Mouse (Mus musculus) intestine, postnatal 0 days (tissue): ENCODE results near the gene Casc3. TPM values are rescaled to one million over a fixed set of nuclear protein-coding genes. Genes with fewer than 3 reads are reported as not detected.

Experiments
- ATAC-seq: fragments of 200-750 bp; cut with Nextera tagmentation; 2 replicates; pipeline ENCODE4 v1.8.0; 2017; ENCODE audit warnings: mild to moderate bottlenecking, moderate TSS enrichment, moderate library complexity
- H3K27ac ChIP-seq: fragments of 300-500 bp; sonication (generic); 2 replicates; pipeline ENCODE4 v1.5.1; 2014; ENCODE audit warnings: mild to moderate bottlenecking, low read depth, low read length, moderate library complexity
- H3K27me3 ChIP-seq: fragments of 300-500 bp; sonication (generic); replicated peaks from 2 replicates; pipeline ENCODE4 v1.6.1; 2014; ENCODE audit warnings: low read length, mixed read lengths; ENCODE audit not compliant: control insufficient read depth, insufficient read depth
- H3K36me3 ChIP-seq: fragments of 300-500 bp; sonication (generic); 2 replicates; pipeline ENCODE4 v1.6.1; 2014; ENCODE audit warnings: mild to moderate bottlenecking, moderate library complexity; ENCODE audit not compliant: control insufficient read depth, insufficient read depth
- H3K4me1 ChIP-seq: fragments of 300-500 bp; sonication (generic); replicated peaks from 2 replicates; pipeline ENCODE4 v1.6.1; 2014; ENCODE audit warnings: antibody characterized with exemption, low read length, mixed read lengths; ENCODE audit not compliant: control insufficient read depth, insufficient read depth
- H3K4me2 ChIP-seq: fragments of 300-500 bp; sonication (generic); replicated peaks from 2 replicates; pipeline ENCODE4 v1.6.1; 2014; ENCODE audit warnings: low read depth, mild to moderate bottlenecking, moderate library complexity
- H3K4me3 ChIP-seq: fragments of 300-500 bp; sonication (generic); 2 replicates; pipeline ENCODE4 v1.5.1; 2014; ENCODE audit warnings: low read depth, low read length
- H3K9ac ChIP-seq: fragments of 300-500 bp; sonication (generic); 2 replicates; pipeline ENCODE4 v1.6.1; 2014; ENCODE audit warnings: mild to moderate bottlenecking, low read depth, low read length
- H3K9me3 ChIP-seq: fragments of 300-500 bp; sonication (generic); 2 replicates; pipeline ENCODE4 v1.6.1; 2016; ENCODE audit warnings: mixed run types; ENCODE audit not compliant: control insufficient read depth
- CTCF ChIP-seq: sonication (generic); IDR thresholded peaks from 2 replicates; pipeline ENCODE4 v1.5.1; 2016; ENCODE audit warnings: low read depth, mild to moderate bottlenecking, control low read depth, antibody characterized with exemption, moderate library complexity
- WGBS: fragments of 180-500 bp; shearing (Covaris S2); extraction: QIAGEN DNeasy Blood & Tissue Kit; methylation state at CpG from one replicate; pipeline ENCODE4 v1.1.7; 2014; 5-methylcytosine and 5-hydroxymethylcytosine counted together
- polyA plus RNA-seq: library from polyadenylated mRNA; unstranded; fragments of >200 nt; fragmentation: Nextera tagmentation; extraction: Ambion mirVana; gene quantifications from 2 replicates; pipeline ENCODE4 v1.2.1, GENCODE M21; 2015

The Casc3 gene
- polyA plus RNA-seq, 1 experiment from 2014 or later, result 10.8 TPM

DNA sequence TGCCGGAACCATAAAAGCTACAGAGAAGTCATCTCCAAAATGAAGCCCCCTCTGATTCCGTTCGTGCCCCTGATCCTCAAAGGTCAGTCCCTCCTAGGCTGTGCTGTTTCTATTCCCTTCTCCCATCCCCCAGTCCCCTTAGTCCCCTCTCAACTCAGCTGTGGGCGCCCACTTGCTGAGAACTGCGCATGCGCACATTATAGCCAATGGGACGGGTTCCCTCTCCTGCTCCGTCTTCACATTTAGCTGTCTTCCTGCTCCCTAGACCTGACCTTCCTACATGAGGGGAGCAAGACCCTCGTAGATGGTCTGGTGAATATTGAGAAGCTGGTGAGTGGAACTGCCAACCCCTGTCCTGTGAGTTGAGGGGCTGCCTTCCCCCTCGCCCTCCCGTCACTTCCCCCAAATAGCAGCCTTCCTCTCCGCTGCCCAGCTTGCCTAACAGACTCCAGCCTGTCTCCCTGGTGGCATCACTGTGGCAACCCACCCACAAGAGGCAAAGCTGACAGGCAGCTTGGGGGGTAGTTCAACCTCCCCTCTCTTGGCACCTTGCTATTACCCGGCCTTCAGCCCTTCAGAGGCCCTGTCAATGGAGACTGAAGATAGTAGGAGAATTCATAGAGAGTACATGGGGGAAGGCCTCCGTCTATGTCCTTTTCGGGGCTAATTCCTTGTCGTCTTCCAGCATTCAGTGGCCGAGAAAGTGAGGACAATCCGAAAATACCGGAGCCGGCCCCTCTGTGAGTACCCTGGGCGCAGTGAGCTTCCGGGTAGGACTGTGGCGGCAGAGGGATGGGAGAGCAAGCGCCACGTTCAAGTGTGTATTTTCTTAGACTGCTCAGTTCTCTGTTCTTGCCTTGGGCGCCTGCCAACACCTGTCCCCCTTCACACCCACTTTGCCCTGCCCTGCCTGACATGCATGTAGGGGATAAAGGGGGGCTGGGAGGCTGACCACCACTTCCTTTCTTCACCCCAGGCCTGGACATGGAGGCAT lies 45.7 kb downstream of the Casc3 start:
- Histone ChIP-seq H3K9me3 (no peaks in the 10 kb centered on the region), H3K4me3 (no peak overlapping the region), H3K4me2 (no peak overlapping the region), H3K27me3 (no peaks in the 10 kb centered on the region), H3K4me1 (0 out of 2 replicates have a peak, but pooled peaks cover 2% of the 10 kb centered on the region), H3K36me3 (no peaks in the 10 kb centered on the region), H3K27ac (no peak overlapping the region), H3K9ac (no peak overlapping the region)
- ATAC-seq, result no peak
- no peak for TF ChIP-seq CTCF
- 79% methylated on average over 26 of the region's 26 CpGs for WGBS

DNA sequence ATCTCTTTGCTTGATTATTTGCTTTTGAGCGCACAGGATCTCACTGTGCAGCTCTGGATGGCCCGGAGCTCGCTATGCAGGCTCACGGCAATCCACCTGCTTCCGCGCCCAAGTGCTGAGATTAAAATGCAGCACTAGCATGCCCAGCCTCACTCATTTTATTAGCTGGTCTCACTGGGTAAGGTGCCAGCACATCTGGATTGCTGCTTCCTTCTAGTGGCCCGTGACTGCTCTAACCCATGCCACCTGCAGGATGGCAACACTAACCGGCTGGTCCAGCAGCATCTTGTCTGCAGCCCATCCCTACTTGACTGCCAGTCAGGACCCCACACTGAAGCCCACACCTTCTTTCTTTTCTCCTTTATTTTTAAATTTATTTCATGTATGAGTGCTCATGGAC lies 49.4 kb downstream of the Casc3 start:
- no peak for ATAC-seq
- H3K36me3 ChIP-seq, result no peaks in the 10 kb centered on the region
- H3K27me3 ChIP-seq, result no peaks in the 10 kb centered on the region
- TF ChIP-seq CTCF, result no peak
- H3K27ac ChIP-seq, result no peak overlapping the region
- 0 out of 2 replicates have a peak, but pooled peaks cover 2% of the 10 kb centered on the region for H3K4me1 ChIP-seq
- H3K4me3 ChIP-seq, result no peak overlapping the region
- no peaks in the 10 kb centered on the region for H3K9me3 ChIP-seq
- no peak overlapping the region for H3K9ac ChIP-seq
- no peak overlapping the region for H3K4me2 ChIP-seq
- 84% methylated on average over 8 of the region's 8 CpGs for WGBS

DNA sequence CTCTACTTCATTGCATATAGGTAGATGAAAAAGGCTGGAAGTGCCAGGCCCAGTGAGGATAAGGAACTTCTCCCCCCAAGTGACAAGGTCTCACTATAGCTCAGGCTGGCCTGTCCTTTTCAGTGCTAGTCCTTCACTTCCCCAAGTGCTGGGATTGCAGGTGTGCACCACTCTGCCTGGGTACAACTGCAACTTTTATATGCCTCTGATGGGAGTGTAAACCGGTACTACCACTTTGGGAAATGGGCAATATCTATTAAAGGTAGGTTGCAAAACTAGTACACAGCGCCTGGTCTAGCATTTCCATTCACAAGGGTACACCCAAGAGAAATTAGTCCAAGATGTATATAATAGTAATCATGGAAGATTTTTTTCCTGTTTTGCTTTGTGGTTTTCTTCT lies 50.0 kb downstream of the Casc3 start:
- H3K36me3 ChIP-seq, result no peaks in the 10 kb centered on the region
- H3K9ac ChIP-seq, result no peak overlapping the region
- H3K27me3 ChIP-seq, result no peaks in the 10 kb centered on the region
- ATAC-seq, result peak; percentile 28; the same call in 1 of the 2 replicates
- no peak overlapping the region for H3K4me2 ChIP-seq
- H3K4me3 ChIP-seq, result no peak overlapping the region
- H3K9me3 ChIP-seq, result no peaks in the 10 kb centered on the region
- H3K4me1 ChIP-seq, result 0 out of 2 replicates have a peak, but pooled peaks cover 2% of the 10 kb centered on the region
- WGBS, result 61% methylated on average over 2 of the region's 2 CpGs
- TF ChIP-seq CTCF, result no peak
- H3K27ac ChIP-seq, result no peak overlapping the region

DNA sequence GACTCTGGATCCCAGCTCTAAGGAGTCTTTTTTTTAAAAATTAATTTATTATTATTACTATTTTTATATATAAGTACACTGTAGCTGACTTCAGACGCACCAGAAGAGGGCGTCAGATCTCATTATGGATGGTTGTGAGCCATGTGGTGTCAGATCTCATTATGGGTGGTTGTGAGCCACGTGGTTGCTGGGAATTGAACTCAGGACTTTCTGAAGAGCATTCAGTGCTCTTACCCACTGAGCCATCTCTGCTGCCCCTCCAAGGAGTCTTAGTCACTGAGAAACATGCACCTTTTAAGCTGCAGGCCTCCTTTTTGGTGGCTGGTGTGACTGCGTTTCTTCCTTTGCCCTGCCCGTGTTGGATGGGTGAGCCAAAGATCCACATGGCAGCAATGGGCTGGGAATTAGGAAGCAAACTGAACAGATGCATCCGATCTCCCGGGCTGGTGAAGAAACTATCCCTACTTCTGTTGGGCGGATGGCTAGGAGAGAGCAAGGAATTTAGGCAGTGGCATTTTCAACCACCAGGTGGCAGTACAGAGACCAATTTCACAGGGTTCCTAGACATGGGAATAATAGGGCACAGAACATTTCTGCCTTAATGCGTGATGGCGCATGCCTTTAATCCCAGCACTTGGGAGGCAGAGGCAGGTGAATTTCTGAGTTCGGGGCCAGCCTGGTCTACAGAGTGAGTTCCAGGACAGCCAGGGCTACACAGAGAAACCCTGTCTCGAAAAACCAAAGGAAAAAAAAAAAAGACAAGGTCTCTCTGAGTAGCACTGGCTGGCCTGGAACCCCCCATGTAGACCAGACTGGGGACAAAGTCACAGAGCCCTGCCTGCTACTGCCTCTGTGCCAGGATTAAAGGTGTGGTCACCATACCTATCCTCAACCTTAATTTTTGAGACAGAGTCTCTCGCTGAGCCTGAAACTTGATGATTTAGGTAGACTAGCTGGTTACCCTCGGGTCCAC lies 54.3 kb downstream of the Casc3 start:
- H3K4me2 ChIP-seq, result 0 out of 2 replicates have a peak overlapping the region, but pooled peaks have one; percentile 9
- ATAC-seq, result peak; percentile 57
- TF ChIP-seq CTCF, result peak; percentile 87

DNA sequence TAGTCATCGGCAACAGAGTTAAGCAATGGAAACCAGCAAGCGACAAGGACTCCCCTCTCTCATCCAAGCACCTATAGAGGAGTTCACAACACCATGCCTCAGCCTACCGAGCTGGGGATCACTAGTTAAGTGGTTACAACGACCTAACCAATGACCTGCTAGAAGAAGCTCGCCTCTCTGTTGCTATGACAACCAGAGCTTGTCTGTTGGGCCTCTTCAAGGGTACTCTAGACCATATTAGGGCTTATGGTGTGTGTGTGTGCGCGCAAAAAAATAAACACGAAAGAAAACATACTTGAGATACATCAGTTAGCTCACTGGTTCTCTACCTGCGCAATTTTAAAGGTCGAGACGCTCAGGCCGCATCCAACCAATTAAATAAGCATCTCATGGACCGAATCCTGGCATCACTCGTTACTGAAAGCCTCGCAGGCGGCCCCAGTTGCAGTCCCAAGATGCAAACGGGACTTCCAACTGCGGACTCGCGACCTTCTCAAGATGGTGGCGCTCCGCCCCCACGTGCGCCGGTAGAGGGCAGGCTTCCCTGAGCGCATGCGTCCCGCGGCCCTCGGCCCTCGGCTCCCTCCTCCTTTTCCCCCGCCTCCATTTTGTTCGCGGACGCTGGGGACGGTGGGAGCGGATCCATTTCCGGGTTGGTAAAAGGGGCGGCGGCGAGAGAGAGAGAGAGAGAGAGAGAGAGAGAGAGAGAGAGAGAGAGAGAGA lies 58.5 kb downstream of the Casc3 start, which contains the start of gene Wipf2:
TSS of gene Wipf2 (plus strand) at position 611 of the 723 bp plus-strand sequence.
- WGBS, result 5% methylated on average over 41 of the region's 41 CpGs
- Histone ChIP-seq H3K9ac (peak within 1 kb of the TSS; percentile 91), H3K36me3 (peaks cover 12% of the 10 kb centered on the region), H3K4me2 (peak within 1 kb of the TSS; percentile 78), H3K4me1 (no peaks in the 10 kb centered on the region), H3K27me3 (no peaks in the 10 kb centered on the region), H3K9me3 (no peaks in the 10 kb centered on the region), H3K4me3 (peak within 1 kb of the TSS; percentile 80), H3K27ac (peak within 1 kb of the TSS; percentile 85)
- peak; percentile 88 for ATAC-seq
- TF ChIP-seq CTCF, result peak; percentile 90

More for the DNA sequence above, 54.3 kb downstream of the Casc3 start:
- Histone ChIP-seq H3K36me3 (no peaks in the 10 kb centered on the region), H3K4me3 (no peak overlapping the region), H3K4me1 (0 out of 2 replicates have a peak, but pooled peaks cover 2% of the 10 kb centered on the region), H3K9me3 (no peaks in the 10 kb centered on the region), H3K27ac (no peak overlapping the region), H3K27me3 (no peaks in the 10 kb centered on the region), H3K9ac (no peak overlapping the region)
- WGBS, result 35% methylated on average over 14 of the region's 14 CpGs
